Mouse (Mus musculus) thymus, postnatal 4 days (tissue): ENCODE results near the gene Plod2.

Source experiments
- DNase-seq: peaks from one replicate; pipeline ENCODE4 v3.0.0; 2021

Plod2 gene

DNA sequence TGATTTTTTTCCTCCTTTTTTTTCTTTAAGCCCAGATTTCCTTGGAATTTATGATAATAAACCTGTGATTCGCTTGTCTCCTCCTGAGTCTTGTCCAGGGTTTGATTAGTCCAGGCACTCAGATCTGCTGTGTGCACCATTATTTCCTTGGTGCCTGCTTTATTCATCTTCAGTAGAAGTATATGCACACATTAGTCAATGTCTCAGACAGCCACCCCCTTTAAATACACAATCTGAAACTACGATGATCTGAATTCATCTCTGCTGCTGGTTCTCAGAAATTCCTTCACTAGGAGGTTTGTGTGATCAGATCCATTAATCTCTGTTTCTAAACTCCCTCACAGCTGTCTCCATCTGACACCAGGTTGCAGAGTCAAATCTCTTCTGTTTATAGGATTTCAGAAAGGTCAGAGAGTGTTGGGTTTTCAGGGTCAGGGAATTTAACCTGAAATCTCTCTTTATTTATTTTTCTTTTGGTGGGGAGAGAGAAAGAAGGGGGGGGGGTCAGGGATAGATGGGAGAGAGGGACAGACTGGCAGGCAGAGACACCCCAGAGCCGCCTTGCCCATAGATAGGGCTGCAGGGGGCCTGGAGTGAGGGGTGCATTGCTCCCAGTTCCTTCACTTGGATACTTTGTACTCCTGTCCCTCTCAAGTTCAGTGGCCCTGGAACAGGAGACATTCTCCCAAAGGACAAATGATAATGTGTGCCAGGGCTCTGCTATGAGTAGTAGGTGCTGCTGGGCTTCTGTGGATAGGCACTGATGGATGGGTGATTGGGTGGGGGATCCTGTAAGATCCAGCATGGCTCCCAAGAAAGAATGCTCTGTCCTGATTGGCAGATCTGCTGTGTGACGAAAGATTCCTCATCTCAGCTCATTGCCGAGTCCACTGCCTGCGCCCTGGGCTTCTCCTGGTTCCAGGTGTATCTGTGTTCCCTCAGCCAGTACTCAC lies 13.3 kb downstream of the Plod2 start:
- DNase-seq: no peak

DNA sequence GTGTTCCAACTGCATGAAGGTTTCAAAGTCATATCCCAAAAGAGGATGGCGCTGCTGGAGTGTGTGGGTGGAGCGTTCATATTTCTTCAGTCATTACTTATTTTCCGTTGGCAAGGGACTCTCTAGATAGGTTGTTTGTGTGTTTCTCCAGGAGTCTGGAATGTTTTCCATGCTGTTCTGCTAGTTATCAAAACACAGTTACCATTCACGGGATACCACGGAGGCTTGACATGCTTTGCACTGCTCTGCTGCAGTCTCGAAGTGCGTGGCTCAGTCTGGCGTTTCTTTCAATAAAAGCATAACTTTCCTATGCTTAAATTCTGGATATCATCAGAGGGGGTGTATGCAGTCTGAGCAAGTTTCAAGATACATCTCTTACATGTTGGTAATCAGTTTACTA lies 17.7 kb downstream of the Plod2 start:
- DNase-seq: no peak

DNA sequence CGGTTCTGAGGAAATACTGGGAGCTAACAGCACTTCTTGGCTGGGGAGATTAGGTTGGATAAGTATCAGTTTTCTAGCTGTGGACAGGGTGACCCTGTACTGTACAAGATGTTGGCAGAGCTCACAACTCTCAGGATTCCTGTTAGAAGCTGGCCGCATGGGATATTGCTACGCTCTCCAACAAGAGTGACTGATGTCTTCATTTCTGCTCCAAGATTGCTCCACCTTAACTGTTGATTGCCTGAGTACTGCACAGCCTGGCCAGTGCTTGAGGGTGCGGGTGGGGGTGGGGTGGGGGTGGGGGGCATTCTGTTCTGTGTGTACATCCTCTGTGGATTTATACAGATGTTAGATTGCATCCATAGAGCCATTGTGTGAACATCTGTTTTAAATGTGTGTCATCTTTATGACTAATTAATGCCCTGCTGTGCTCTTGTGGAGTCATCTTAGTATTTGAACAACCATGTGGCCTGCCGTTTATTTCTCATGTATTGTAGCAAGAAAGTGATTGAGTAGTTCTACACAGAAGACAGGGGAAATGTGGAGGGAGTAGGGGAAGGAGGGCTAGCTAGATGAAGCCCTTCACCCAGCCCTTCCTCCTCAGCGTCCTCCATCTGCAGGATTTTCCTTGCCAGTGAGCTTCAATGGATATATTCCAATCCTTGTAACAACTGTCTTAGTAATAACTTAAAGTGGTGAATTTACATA lies 19.0 kb downstream of the Plod2 start:
- no peak for DNase-seq

DNA sequence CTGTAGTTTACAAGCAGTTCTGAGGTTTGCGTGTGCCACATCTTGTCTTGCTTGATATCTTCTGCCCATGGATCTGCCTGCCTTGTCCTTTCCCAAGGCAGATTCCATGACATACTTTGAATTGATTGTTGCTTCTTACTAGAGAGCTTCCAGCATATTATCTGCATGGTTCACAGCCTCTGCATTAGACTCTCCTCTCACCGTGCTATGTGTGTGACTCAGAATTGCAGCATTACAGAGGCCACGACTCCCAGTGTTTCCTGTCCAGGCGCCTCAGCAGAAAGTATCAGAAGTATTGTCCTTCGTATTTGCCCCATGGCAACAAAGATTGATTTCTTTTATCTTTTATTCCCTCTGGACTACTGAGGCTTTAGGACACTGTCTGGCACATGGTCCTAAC lies 20.4 kb downstream of the Plod2 start:
- DNase-seq: no peak

DNA sequence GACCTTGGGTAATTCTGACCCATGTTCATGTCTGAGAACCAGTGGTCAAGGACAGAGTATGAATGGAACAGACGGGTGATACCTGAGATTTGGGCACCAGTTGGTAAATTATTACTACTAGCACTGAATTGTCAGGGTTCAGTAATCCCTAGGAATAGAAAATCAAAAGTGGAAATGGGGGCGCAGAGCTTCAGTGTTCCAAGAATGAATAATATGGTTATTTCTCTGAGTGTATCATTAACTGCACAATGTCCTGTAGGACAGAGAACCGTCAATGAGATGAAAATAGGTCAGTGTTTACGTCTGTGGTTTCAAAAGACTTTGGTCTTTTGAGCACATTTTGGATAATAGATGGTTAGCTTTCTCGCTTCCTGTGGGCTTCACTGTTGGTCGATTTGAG lies 21.3 kb downstream of the Plod2 start:
- no peak for DNase-seq

DNA sequence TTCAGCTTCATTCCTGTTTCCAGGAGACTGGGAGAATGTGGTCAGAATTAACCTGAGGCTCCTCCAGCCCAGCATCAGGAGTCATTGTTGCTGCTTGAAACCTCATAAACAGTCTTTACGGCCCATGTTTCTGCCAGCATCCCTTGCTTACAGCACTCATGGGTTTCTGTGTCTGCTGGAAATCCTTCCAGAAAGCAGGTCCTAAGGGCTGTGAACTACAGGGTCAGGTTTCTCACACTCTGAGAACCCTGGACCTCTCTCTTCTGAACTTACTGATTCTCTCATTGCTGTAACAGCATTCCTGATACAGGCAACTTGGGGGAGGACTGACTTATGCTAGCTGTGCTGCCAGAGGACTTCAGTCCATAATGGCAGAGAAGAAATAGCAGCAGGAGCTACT lies 22.4 kb downstream of the Plod2 start:
- no peak for DNase-seq

DNA sequence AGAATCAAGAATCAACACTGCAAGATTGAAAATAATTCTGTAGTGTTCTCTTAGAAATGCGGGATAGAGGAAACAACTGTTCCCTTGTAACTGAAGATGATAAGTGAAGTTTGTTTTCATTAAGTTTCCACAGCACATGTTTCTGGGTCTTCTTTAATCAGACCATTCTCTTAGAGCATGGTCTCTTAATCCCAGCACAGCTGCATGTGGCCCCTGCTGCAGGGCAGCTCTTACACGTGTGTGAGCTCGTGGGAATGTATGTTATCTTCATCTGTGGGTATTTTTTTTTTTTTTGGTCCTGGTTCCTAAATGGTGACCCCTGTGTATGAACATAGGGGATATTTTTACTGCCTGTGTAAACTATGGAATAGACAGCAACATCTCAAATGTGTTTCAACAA lies 24.2 kb downstream of the Plod2 start:
- DNase-seq: no peak

DNA sequence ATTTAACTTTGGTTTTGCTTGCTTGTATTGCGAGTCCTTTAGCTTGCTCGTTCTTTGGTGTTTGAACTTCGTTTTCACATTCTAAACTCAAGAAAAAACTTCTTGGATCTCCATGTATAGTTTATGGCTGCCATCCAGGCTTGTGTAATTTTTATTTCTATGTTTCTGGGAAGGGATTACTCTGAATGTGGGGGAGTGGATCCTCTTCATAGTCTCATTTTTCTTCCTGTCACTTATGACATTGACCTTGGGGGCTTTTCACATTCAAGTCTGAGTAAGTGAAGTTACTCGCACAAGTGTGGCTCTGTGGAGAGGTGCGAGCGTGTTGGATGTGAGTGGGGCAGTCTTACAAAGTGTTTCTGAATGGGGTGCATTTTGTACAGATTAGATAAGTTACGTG lies 25.5 kb downstream of the Plod2 start:
- no peak for DNase-seq

DNA sequence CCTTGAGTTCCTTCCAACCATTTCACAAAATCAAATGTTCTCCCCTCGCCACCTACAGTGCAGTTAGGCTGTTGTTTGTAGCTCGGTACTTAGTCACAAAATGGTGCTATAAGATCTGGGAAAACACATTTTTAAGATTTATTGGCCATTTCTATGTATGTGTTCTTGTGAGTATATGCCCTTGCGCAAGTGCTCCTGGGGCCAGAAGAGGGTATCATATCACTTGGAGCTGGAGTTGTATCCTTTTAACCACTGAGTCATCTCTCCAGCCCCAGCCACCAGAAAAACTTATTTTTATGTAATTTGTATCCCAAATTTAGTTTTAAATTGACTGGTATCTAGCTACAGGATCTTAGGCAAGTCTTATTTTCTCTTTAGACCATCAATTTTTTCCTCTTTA lies 26.8 kb downstream of the Plod2 start:
- DNase-seq: no peak

DNA sequence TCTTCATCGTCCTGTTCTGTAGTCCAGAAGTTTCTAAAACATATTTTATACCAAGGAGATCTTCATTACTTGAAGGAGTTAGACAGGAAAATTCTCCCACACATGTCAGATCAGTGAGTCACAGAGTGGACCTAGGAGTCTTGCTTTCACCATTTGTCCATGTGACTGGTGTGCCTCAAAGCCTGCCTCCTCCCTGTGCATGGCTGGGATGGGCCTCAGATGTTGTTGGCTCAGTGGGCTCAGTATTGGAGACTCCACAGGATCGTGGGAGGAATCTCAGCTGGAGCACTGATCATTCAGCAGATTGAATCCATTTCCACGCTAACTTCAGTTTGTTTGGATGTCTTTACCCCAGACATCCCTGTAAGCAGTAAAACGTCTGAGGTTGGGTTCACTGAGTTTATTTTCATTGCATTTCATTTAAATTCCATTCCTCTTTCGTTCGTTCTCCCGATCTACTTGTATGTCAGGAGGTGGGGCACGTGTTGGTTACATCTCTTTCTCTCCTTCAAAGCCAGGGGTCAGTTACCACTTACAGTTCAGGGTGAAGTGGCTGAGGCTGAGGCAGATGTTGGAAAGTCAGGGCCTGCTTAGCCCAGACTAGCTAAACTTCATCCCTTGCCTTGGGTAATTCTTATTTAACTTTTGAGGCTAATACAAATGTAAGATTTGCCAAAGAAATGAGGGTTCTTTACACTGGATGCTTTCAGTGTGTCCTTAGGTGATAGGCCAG lies 30.5 kb downstream of the Plod2 start:
- no peak for DNase-seq

DNA sequence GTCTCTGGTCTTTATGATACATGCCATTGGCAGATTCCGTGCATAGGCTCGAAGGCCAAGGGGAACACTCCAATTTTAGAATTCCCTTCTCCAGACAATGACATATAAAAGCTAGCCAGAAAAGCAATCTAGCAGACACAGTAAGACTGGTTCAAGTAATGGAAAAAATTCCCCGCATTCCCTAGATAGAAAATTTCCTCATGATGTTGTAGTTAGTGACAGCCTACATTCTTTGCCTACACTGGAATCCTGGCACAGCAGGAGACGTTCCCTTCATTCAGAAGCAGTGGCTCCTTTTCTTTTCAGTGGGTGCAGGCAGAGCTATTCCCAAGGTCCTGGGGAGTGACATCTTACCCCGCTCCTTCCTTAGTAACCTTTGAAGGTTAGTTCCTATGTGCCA lies 41.9 kb downstream of the Plod2 start:
- DNase-seq: no peak

DNA sequence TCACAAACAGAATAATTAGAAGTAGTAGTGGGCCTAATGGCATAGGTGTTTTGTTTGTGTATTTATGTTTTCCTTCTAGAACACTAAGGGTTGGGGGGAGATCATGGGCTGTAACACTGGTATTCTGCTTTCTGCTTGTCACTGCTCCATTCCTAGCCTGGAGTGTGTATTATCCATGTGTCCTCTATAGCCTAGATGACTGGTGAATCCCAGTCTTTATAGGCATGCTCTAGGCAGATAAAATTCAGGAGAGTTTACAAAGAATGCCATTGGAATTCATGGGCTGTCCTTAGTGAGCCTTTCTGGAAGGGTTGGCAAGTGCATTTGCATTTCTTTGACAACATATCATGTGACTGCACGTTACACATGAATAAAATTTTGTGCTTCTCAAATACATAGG lies 44.0 kb downstream of the Plod2 start:
- DNase-seq: no peak

DNA sequence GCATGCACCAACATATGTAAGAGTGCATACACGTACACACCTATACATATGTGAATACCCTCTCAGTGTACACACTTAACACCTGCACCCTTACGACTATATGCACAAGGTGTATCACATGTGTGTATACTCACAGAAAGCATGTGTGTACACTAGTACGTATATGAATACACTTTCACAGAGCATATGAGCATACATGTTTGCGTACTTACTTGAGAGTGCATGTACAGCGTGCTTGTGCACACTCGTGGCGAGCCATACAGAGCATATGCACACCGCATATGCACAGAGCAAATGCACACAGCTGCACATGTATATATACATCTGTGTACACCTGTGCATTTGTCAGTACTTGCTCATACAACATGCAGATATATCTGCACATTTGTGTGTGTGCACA lies 45.4 kb downstream of the Plod2 start:
- DNase-seq: no peak

DNA sequence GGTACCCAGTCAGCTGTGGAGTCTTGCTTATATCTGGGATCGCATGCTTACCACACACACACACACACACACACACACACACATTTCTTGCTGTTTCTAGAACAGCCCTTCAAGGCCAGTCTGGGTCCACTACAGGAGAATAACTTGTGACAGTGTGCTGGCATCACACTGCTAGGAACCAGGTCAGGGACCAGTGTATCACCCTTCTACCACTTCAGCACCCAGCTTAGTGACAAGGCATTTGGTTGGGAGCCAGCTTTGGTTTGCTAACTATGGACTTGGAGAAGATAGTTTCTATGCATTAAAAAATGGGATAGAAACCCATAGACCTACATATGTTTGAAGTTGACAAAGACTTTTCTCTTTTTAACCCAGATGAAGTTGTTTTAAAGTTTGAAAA lies 46.2 kb downstream of the Plod2 start:
- DNase-seq: no peak

DNA sequence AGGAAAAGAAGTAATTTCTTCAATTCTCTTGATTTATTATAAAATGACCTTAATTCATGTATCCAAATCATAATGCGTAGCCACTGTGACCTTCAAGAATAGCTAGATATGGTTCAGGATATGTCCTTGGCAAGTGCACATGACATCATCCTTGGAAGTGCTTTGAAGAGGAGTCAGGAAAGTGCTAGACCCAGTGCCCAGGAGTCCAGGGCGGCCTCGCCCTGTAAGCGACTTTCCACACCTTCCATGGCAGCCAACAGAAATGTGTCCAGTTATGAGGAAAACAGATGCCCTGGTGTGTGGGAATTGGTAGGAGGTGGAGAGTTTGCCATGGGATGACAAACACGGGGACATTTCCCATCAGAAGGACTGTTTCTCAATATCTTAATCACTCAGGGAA lies 47.0 kb downstream of the Plod2 start:
- no peak for DNase-seq

DNA sequence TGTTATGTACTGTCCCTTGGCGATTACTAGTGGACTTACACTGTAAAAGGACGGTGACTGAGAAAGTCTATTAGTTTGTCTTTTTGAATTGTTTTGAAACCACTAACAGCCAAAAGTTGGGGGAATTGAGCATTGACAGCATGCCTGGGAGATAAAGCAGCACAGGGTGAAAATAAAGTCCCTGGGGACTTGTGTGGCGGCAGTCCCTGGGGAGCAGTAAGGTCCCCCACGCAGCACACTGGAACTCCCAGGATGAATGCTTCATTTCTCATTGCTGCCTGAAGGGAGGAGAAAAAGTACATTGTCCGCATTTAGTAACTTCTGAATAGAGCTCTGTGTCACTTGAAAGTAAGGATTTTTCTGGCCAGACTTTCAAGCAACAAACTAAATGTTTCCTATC lies 49.5 kb downstream of the Plod2 start:
- no peak for DNase-seq

DNA sequence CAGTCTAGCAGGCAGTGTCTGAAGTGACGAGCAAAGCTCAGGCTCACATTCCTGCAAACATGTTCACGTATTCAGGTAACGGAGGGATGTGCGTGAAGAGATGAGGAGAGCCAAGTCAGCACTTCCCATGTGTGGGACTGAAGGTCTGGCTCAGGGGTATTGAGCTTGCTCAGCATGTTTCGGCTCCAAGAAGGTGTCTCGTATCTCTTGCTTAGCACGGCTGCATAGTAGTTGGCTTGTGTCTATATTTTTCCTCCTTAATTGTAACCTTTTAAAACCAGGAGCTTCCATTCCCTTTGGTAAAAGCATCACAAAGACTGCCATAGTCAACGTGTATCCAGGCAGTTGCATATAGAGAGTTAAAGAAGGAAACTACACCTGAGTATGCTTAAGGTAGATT lies 50.7 kb downstream of the Plod2 start:
- no peak for DNase-seq

DNA sequence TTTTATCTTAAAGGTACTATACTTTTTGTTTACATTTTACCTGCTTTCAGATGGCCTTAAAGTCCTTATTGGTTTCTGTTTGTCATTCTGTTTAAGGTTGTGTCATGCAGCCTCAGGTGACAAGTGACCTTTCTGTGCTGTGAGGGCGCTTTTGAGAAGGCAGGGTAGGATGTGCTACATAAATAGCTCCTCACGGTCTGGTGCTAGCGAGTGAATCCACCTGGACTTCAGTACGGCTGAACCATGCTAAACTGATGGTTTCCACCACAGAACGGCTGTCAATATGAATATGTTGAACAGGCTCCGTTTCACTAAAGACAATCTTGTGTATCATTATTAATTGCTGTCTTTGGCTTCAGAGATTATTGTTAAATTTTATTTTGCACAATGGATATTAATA lies 52.5 kb downstream of the Plod2 start:
- no peak for DNase-seq

DNA sequence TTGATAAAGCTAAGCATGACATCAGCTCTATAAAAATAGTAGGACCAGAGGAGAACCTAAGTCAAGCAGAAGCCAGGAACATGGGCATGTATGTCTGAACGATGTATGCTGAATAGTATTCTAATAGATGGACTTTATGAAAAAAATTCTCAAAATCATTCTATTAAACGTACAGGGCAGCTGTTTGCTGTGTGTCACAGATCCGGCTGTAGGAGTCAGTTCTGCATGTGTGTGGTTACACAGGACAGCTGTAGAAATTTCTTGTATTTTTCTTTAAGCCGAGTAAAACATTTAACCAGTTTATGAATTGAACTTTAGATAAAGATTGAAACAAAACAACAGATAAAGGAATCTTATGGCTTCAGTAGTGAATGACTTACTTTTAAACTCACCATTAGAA lies 53.3 kb downstream of the Plod2 start:
- DNase-seq: no peak

DNA sequence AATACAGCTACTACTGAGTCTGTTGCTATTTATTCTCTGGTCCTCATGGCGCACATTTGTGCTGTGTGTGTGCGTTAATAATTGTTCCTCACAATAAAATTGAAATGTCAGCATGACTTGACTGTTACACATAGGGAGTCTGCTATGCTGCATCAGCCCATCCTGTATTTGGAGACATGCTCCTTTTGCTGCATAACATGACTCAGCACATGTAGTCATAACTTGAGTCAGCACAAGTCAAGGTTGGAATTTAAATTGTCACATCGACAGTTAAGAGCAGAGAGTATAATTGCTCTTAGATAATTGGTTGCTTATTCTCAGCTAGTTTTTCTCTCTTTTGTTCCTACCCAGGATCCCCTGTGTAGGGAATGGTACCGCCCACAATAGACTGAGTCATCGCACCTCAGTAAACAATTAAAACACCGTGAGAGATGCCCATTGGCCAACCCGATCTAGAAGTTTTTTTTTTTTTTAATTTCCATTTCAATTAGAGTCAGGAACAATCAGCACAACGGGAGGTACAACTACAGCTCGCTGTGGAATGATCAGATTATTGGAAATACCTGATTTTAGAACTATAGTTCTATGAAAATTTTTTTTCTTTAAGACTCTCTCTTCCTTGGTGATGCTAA lies 55.0 kb downstream of the Plod2 start:
- DNase-seq: no peak

DNA sequence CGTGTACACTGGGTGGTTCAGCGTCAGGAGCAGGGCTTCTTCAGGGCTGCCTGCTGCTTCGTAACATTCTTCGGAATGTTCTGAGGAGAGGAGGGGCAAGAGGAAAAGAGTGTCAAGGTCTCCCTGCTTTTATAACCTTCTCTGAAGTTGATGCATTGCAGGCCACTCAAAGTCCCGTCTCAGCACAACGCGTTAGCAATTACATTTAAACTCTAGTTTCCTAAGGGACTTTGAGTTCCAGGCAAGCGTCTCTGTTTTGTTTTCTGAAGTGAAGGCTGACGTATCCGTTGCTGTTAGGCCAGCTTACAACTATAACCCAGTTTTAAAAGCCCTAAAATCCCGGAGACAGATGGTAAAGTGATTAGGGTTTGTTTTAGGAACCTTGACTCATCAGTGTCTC lies 55.8 kb downstream of the Plod2 start:
- no peak for DNase-seq

DNA sequence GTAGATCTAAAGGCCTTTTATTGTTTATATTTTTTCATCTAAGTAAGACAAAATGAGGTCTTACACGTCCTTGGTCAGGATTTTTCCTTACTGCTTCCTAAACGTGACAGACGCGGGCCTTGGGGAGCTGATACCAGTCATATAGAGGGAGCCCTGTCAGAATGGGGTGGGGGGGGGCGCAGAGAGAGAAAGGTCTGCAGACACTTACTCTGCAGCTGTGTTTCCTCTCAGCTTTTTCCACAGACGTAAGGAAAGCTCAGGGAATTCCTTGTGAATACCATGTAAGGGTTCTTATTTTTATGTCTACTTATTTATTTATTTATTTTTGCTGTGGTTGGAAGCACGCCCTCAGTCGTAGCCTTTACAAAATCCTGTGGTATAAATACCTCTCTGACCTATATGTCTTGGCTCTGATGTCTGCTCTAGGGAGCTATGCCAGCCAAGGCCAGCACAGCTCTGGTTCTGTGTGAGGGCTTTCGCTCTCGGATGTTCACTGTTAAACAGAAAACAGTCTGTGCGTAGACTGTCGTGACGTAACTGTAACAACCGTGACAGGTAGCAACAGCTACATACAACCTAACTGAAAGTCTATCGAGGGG lies 58.0 kb downstream of the Plod2 start:
- no peak for DNase-seq

DNA sequence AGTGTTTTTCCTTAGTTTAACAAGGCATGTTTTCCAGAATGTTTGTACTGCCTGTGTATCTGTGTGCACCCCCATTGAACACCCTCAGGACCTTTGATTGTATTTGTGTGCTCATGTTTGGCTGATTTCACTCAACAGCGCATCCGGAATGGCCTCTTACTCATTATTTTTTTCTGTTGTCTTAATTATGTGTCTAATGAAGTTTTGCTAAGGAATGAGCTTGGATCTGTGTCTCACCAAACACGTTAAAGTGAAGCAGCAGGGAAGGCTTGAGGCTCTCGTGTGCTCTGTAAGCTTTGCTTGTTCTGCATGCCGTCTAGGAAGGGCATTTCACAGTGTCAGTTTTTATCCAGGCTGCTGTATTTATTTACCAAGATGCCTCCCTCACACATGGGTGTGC lies 59.5 kb downstream of the Plod2 start:
- no peak for DNase-seq
